Mouse (Mus musculus): ENCODE data around the gene Srebf1.

- TF ChIP-seq CTCF (IDR thresholded peaks at IDR 0.05; ENCODE audit: low read depth): no peak
- no peak for TF ChIP-seq EP300 (IDR thresholded peaks at IDR 0.05; ENCODE audit: low read depth)
Observed at GRCm38 (mm10) chr11:60176975-60177657, 45.3 kb downstream of the Srebf1 start.

Data from liver, embryonic 14.5 days (tissue).